Mouse (Mus musculus): ENCODE data around the gene Arnt2.

The Arnt2 gene

DNA sequence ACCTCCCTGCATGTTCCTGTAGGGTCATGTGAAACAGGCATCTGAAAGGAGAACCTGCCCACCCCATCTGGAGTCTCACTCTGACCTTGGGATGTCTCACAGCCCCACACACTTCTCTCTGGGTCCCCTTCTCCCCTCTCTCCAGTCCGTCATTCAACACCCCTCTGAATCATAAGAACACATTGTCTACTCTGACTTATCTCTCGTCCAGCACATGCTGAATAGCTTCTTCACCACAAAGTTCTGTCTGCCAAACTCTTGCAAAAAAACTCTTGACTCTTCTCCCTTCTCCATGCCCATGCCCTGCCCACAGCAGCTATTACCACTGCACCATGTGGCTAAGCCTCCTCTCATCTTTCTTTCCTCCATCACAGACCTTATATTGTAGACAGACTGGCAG, 60.0 kb downstream of the Arnt2 start:
- no peak for DNase-seq (ENCODE audit: extremely low spot score, low read depth, low spot score)

DNA sequence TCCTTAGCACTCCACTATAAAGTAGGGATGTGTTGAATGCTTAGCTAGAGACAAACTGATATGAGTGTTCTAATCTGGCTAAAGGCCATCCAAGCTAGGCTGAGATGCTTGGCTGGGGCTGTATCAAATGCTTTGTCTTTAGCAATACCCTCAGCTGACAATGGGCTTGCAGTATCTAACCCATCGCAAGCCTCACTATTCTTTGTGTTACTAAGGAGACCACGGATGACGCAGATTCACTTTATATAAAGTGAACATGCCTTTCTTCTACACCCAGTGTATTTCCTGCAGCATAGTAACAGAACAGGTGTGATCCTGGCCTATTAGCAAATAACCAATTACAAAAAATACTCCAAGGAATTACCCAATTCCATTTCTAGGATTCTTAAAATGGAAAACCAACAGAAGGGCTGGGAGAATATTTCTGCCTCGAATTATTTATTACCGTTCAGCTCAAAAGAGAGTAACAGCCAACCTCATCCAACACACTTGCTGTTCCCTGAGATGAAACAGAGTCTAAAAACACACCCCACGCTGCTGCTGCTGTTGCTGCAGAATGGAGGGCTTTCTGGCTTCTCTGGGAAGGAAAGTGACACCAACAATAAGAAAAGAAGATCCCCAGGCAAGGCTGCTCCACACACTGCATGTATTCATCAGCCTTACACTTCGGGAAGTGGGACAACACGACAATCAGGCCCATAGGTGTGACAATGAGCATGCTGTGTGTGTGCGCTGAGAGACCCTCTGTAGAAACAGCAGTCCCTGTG, 61.6 kb downstream of the Arnt2 start:
- no peak for DNase-seq (ENCODE audit: extremely low spot score, low read depth, low spot score)

DNA sequence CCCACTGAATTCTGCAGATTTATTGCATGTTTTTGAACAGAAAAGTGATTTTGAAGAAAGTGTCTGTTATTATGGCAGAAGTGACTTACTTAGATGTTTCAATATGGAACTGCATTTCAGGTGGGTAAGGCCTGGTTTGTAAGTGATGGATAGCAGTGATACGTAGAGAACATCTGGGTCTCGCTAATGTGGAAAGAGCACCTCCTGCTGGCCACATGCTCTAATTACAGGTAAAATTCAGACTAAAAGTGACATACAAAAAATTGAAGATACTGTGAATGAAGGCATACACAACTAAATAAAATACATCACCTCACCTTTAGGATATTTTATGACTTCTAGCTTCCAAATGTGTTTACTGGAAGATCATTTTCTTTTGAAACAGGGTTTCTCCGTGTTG, 66.8 kb downstream of the Arnt2 start:
- no peak for DNase-seq (ENCODE audit: extremely low spot score, low read depth, low spot score)

DNA sequence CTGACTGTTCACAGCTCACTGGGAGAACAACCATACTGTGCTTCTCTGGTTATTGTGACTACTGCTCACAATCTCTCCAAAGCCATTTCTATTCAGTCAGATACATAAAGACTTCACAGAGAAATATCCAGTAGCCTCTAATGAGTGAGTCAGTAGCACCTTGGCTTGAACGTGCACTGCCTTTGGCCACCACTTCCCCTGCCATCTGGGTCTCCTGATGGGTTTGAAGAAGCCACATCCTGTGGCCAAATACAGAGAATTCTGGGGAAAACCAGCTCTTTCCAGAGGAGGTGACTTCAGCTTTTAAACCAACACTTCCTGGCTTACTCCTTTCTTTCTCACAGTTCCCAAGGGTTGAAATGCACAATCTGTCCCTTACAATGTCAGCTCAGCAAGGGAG, 69.0 kb downstream of the Arnt2 start:
- no peak for DNase-seq (ENCODE audit: extremely low spot score, low read depth, low spot score)

DNA sequence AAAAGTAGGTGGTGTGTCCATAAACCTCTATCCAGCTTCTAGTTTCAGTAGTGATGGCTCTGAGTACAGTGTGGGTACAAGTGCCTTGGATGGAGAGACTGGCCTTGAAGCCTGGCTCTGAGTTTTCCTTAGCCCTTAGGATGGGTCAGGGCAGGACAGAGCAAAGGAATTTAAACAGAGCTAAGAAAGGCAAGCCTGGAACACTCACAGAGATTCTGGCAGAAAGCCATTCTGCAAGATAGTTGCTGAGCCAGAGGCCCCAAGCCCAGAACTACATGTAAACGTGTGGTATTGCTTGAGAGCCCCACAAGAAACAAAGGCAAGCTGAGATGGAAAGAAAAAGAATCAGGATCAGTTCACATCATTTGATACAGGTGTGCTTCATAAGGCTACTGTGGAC, 70.8 kb downstream of the Arnt2 start:
- no peak for DNase-seq (ENCODE audit: extremely low spot score, low read depth, low spot score)

DNA sequence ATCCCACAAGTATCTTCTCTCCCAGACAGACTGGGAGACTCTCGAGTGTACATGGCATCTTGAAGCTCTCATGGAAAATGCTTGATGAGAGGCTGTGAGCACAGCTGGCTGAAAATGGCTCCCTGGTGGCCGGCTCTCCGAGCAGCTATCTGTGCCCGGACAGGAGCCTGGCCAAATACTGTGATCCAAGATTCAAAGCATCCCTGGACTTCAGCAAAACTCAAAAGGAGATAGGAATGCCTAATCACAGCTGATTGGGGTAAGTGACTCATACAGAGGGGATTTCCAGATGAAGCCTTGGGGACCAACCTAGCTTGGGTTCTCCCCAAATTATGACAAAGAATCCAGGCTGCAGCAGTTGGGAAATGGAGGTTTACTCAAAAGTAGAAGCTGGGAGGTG, 72.2 kb downstream of the Arnt2 start:
- DNase-seq (ENCODE audit: extremely low spot score, low read depth, low spot score) = no peak

DNA sequence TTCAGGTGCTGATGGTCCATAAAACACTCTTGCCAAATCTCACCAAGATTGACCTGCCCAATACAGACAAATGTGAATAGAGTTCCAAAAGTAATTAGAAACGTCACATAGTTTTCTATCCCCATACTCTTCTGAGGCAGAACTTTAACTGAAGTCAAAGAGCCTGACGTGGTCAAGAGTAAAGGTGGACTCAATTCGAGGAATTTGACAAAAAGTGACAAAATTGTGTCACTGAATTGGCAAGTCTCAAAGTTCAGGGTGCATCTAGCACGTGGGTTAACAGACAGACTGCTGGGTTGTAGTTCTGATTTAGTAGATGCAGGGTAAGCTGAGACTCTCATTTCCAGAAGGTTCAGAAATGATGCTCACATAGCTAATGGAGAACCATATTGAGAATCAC, 73.1 kb downstream of the Arnt2 start:
- no peak for DNase-seq (ENCODE audit: extremely low spot score, low read depth, low spot score)

DNA sequence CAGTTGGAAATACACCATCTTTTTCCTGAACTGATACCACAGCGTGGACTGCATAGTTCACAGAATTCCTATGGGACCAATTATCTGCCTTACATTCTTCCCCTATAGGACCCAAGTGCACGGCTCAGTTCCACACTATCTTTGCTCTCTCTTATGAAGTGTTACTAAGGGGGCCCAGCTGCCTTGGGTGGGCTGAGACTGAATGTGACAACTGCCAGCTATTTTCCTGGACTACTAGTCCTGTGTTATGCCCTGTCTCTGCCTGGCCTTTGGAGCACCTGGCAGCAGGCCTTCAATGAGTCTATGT, 73.4 kb downstream of the Arnt2 start:
- no peak for DNase-seq (ENCODE audit: extremely low spot score, low read depth, low spot score)

DNA sequence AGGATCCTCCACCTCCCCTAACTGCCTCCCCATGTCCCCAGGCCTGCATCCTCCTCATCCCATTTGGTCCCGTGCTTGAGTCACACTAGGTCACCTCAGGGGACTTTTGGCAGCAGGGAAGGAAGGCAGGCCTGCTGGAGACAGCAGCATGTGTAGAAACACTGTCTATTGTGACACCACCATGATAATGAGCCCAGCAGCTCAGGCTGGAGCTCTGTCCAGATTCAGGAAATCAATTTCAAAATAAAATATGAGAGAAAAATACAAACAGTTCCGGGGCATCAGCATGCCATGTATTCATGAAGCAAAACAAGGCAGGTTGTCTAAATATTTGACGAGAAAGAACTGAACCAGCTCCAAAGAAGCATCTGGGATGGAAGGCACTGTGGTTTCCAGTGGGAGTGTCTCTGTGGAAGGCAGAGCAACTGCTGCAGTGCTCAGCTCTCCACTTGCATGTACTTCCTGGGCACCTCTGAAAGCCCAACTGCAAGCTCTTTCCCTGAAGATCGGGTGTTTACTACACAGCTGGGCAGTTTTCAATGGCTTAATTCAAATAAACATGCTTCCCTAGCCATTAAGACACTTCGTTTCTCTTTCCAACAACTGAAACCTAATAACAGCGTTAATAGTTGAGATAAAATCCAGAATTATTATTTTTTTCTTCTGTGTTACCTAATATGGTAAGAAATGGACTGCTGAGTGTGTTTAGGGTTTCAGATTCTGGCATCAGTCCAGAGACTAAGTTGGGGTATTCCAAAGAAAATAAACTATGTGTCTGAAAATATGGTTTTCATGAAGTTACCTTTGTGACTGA, 74.0 kb downstream of the Arnt2 start:
- DNase-seq (ENCODE audit: extremely low spot score, low read depth, low spot score) = no peak

DNA sequence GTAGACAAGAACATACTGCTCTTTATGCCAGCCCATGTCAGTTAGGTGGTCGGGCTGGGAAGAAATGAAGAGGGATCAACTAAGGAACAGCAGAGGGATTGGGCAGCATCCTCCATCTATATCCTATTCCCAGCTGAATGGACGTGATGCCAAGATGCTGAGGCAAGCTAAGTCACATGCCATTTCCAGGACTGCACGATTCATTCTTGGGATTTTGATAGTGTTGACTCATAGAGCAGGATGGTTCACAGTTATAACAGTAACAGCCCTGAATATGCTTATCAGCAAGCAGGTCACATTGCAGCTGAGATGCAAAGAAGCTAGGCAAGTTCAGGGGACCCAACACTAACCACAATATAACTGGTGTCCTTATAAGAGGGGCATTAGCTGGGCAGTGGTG, 76.0 kb downstream of the Arnt2 start:
- no peak for DNase-seq (ENCODE audit: extremely low spot score, low read depth, low spot score)

DNA sequence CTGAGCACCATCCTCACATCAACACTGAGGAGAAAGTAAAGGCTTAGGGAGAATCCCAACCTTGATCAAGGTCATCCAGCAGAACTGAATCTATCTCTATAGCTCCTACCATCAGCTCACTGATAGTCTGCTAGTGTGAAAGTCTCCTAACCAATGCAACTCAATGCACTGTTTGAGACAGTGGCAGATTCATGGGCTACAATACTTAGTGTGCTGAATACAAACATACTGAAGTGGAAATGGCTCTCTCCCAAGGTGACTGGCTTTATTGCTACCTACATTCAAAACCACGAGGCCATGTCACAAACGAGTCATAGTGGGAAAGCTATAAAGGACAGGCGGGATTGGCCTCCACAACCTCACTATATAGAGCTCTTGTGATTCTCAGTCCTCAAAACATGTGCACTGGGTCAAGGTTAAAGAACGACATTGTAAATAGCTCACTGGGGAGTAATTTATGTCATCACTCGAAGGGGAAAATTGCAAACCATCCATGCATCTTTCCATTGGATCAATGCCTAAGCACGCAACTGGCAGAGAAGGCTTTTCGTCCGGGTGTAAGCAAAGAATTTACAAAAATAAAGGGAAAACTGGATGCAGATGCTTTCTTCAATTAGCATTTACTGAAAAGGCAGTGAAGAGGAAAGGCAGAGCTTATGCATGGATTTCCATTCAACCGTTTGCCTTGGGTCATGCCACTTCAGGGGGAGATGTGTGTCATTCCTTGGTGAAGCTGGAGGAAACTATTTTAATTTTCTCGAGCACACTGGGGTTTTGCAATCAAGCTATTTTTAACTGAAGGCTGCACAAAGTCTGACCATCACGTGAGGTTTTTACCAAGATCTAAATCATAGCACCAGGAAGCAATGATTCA, 77.4 kb downstream of the Arnt2 start:
- DNase-seq (ENCODE audit: extremely low spot score, low read depth, low spot score) = no peak

DNA sequence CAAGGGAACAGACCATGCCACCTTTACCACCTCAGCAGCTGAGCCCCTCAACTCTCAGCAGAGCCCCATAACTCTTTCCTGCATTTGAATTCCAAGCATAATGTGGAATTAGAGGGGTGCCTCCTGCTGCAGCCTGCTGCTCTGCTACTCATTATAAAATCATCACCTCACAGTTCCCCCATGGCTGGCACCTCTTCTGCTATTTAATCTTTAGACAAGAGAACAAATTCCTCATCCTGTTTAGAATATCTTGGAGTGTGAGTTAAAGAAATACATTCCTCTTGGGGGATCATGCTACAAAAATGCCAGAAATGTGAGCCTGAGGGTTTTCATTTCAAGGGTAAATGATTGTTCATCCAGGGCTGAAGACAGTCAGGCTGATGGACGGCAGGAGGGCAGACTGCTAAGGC, 80.8 kb downstream of the Arnt2 start:
- no peak for DNase-seq (ENCODE audit: extremely low spot score, low read depth, low spot score)

DNA sequence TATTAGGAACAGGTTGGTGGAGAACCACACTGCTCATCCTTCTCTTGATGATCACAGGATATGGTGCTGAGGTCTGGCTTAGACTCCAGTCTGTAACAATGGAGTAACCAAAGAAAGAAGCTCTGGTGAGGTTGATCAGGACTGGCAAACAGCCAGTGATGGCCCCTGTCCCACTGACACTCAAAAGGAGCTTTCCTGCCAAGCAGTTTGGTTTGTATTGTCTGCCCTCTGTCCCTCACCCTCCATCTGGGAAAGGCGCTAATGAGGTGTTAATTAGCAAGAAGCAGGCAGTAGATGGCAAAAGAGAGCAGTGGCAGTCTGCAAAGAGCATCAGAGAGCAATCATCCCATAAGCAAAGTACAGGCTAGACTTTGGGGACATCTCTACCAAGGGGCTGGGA, 81.2 kb downstream of the Arnt2 start:
- DNase-seq (ENCODE audit: extremely low spot score, low read depth, low spot score) = no peak

DNA sequence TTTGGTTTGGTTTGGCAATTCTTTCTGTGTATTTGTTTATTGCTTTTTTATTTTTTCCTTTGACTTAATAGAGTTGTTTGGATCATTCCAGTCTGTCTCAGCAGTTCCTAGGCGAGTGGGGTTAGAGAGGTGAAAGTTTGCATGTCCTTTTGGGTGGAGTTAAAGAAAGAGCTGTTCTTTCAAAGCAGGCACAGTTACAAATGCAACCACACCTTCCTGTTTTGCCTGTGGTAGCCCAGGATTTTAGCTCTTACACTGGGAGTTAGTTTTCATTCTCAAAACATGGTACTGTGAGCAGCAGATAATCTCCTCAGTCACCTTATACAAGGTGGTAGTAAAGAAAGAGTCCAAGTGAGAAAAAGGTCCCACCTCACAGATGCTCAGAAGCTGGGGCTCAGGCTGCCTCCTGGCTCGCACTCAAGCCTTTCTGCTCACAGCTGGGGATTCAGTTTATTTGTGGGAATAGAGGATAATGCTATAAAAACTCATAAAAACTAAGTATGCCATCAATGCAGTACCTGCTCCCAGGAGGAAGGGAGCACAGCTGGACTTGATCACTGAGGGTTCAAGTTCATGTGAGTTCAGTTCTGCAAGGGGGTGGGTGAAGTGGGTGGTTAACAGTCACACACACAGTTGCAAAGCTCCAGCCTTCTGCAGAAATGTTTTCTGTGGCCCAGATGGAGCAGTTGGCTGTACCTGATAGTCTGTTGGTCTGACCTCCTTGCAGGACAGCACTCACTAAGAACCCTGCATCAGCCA, 84.2 kb downstream of the Arnt2 start:
- DNase-seq (ENCODE audit: extremely low spot score, low read depth, low spot score) = no peak

DNA sequence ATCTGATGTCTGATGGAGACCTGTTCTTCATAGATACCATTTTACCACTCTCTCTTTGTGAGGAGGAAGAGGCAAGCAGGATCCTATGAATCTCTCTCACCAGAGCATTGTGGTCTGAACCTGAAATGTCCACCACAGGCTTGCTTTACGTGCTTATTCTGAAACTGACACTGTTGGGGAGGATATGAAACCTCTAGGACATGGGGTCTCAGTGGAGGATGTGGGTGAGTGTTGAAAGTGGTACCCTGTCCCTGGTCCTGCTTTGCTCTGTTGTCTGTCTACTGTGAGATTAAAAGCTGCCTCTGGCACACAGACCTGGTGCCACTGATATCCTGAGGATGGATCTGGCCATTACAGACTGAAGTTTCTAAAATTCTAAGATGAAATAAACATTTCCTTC, 88.4 kb downstream of the Arnt2 start:
- no peak for DNase-seq (ENCODE audit: extremely low spot score, low read depth, low spot score)

DNA sequence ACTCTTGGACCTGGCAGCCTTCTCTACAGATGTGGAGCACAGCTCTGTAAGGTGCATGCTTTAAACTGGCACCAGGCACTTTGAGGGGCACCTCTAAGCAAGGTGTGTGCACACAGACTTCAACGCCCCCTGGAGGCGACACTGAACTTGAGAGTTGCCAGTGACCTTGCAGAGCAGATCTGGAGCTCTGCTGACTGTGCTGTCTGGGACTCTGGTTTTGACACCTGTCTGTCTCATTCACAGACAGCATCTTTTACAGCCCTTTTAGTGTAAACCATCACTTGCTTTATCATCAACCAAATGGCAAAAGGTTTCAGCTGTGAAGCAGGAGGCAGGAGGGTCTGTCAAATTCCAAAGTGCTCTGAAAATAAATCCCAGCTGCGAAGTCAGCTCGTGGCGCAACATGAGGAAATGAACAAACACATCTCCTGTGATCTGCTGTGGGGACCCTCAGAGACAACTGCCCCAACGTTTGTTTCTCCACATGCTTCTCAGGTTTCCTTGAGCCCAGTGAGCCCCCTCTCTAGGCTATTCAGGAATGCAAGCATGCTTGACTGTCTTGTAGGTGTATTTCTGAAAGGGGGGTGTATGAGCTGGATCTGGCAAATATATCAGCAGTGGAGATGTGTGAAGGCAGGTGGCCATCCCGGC, 94.5 kb downstream of the Arnt2 start:
- DNase-seq (ENCODE audit: extremely low spot score, low read depth, low spot score) = no peak

DNA sequence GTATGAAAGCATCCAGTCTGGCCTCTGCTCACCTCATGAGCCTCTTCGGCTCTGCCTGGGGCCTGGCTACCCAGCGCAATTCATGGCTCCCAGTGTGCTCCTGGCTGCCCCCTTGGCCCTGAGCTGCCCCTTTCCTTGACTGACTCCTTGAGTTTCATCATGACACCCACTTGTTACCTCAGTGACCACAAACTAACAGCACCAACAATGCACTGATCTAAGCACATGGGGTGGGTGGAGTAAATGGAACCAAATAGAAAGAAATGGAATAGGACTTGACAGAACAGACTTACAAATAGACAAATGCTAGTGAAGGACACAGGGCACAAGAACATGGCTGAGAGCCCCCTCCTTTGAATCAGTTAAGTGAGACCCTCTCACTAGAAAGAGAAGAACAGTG, 95.2 kb downstream of the Arnt2 start:
- DNase-seq (ENCODE audit: extremely low spot score, low read depth, low spot score) = no peak

DNA sequence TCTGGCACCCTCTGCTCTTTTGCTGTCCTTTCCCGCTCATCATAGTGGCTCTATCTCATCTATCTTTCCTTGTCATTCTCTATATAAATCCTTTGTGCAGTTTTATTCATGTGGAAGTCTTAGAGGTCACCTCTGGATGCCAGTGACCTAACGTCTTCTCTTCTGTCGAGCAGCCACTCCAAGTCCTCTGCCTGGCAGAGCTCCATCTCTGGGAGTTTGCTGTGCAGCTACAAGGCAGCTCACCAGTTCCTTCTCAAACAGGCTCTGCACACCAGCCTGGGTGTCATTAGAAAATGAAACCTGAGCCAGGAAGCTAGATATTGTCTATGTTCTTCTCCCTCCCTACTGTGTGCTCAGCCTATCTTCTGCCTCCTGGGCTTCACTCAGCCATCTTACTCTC, 98.4 kb downstream of the Arnt2 start:
- no peak for DNase-seq (ENCODE audit: extremely low spot score, low read depth, low spot score)

DNA sequence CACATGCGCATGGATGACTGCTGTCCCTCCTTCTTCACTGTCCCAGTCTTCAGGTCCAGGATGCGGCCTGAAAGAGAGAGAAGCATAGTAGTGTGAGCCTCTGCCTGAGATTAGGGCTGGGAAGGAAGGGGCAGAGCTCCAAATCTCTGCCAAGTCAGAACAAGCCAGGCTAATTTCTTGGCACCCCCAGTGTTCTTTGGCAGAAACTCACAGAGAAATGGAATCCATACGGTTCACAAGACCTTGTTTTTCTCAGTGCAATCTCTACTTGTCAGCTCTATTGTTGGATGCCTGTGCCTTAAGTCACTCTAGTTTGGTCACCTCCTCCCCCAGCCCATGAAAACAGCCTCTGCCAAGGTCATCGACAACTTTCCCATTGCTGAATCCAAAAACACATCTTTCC, 99.1 kb downstream of the Arnt2 start:
- DNase-seq (ENCODE audit: extremely low spot score, low read depth, low spot score) = no peak

DNA sequence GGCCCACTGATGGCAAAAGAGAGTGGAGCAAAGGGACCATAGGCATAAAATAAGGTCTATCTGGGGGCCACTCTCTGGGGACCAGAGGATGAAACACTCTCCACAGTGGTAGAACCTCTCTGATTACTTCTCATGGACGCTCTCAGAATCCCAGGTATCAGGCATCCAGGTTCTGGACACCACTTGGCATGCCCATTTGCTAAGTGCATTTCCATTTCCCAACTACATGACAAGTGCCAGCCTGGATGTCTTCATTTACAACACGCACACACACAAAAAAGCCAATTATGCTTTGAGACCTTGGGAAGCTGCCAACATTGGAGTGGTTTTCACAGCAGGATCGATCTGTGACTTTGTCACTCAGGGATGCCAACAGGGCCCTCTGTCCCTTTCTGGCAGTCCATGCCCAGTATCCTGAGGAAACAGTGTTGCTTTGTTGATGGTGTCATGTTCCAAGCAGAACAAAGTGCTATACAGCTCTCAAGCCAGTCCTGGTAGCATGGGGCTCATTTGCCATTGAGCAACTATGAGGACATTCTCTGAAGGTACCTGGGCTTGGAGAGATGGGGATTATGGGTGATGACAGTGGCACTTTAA, 102.5 kb downstream of the Arnt2 start:
- no peak for DNase-seq (ENCODE audit: extremely low spot score, low read depth, low spot score)
